Mouse (Mus musculus) layer of hippocampus, adult 9-11 months (tissue): ENCODE data around the gene Larp6.
A peak's percentile ranks its signal among the peaks of the same experiment; 100 is the strongest.

Source experiments
- DNase-seq: peaks from one replicate; pipeline ENCODE4 v3.0.0; 2022

The Larp6 gene

DNA sequence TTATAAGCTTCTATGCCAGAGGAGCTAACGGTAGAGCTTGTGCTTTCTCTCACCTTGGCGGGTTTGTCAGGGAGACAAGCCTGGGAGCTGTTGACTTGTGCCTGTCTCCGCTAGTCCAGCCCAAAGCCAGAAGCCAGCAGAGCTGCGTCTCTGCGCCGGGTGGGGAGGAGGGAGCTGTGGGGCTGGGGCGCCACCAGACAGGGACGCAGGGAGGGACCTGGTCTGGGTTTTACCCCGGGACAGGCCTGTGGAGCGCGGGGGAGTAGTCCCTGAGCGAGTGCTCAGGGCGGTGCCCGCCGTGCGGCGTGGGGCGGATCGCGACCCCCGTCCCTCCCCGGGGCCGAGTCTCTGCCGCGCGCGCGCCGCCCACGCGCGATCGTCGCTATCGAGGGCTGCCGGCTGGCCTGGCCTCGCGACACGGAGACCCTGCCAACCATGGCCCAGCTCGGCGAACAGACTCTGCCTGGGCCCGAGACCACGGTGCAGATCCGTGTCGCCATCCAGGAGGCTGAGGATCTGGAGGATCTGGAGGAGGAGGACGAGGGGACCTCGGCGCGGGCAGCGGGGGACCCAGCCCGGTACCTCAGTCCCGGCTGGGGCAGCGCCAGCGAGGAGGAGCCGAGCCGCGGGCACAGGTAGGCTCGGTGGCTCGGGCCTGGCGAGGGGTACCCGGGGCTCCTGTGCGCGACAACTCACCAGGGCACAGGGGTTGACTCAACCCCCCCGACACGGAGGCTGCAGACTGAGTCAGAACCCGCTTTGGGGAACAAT, at the start of gene Larp6:
Gene Larp6 (plus strand): TSS at position 219 of the 771 bp plus-strand sequence.
- peak; percentile 57 for DNase-seq

DNA sequence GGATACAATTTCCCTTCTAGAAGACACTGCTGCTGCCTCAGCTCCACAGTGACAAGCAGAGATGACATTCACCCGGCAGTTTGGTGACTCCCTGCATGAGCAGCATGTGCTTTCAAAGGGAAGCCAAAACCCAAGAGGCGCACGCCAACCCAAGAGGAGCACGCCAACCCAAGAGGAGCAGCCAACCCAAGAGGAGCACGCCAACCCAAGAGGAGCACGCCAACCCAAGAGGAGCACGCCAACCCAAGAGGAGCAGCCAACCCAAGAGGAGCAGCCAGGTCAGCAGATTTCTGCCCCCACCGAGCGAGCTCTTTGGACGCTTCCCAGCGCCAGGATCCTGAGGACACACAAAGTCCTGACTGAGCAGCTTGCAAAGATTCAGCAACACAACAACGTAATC, 48.4 kb upstream of the Larp6 start:
- peak; percentile 53 for DNase-seq

DNA sequence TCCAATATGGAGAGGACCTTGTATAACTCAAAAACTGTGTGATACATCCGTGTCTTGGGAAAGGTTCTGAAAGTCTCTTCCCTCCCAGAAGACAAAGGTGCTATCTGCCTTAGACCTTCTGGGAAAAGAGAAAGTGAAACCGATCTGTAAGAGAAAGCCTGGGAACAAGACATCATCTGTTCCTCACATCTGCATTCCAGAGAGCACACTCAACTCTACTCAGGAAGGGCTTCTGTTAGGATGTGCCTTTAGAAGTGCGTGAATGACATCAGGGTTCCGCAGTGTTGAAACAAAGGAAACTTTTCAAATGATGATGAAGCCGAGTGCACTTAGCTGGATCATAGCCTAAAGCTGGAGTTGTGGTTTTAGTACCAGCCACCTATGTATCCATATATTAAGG, 47.9 kb upstream of the Larp6 start:
- DNase-seq = no peak

DNA sequence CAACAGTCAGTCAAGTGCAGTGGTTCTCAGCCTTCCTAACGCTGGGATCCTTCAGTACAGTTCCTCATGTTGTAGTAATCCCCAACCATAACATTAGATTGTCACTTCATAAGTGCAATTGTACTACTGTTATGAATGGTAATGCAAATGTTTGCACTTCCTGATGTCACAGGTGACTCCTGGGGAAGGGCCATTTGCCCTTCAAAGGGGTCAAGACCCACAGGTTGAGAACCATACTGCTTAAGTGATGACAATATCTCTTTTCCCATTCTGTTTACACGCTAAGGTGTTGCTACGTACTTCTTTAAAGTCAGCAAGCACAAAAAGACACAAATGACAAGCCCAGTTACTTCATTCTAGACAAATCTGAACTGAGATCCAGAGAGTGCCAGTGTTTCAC, 47.3 kb upstream of the Larp6 start:
- no peak for DNase-seq

DNA sequence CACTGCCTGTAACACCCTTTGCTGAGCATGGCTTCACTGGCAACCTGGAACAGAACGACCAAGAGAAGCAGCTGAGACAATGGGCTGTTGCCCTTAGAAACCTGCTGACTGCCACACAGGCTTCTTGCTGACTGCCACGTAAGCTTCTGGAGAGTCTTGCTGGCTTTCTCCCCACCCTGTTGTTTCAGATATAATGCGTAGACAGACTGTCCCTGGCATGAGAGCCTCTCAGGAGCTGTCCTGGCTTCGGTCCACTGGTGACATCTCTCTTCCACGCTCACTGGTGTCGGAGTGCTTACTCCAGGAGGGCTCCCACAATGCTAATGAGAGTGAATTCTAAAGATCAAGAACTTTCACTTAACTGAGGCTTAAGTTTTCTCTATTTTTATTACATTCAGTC, 43.9 kb upstream of the Larp6 start:
- no peak for DNase-seq

DNA sequence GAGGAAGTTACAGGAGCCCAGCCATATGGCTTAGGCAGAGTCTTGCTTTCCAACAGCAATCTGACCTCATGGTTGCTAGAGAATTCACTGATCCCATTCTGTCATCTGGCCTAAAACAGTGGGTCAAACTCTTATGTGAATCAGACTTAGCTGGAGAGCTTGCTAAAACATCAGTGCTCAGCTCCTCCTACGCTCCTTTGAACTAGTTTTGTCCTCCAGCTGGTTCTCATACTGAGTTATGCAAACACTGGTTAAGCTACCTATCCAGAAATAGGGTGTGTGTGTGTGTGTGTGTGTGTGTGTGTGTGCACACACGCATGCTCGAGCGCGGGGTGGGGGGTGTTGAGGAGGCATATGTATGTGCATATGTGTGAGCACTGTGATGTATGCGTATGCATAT, 40.2 kb upstream of the Larp6 start:
- DNase-seq = no peak

DNA sequence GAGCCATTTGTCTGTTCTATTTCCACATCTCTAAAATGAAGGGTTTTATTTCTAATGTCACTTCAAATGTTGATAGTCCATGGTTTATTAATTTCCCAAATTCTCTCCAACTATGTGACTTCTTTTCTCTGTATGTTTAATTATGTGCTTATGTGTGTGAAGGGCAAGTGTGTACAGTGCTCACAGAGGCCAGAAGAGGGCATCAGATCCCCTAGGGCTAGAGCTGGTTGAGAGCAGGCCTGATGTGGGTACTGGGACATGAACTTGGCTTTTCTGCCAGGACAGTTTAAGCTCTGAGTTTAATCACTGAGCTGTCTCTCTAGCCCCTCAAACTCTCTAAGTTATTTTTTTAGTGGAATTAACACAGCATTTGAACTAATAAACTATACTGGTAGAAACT, 38.0 kb upstream of the Larp6 start:
- no peak for DNase-seq

DNA sequence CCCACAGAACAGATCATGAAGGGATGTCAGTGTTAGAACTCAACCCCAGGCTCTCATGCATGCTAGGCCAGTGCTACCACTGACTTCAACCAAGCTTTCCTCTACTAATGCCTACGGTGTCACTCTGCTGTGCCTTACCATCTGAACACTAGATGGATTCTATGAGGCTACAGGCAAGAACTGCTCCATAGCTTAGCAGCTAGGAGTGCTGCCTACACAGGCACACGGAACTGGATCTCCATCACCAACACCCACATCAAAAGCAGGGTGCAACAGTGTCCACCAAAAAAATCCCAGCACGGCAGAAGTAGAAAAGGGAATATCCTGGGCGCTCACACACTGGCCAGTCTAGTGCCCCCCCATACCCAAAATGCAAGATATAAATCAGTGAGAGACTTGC, 36.4 kb upstream of the Larp6 start:
- DNase-seq = no peak

DNA sequence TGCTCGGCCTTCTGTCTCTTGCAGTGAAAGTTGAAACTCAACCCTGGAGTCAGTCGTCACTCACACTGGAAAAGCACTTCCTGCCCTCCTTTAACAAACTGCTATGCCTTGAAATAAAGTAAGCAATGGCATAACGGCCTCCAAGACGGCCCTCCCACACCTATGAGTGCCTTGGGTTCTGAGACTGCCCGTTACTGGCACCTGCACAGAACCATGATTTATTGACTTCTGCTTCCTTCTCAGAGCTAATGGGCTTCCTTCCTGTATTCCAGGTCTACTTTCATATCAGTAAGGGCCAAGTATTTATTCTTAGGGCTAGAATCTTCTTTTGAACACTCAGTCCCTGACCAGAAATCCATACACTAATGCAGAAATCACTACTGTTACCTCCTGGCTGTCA, 33.9 kb upstream of the Larp6 start:
- DNase-seq = no peak

DNA sequence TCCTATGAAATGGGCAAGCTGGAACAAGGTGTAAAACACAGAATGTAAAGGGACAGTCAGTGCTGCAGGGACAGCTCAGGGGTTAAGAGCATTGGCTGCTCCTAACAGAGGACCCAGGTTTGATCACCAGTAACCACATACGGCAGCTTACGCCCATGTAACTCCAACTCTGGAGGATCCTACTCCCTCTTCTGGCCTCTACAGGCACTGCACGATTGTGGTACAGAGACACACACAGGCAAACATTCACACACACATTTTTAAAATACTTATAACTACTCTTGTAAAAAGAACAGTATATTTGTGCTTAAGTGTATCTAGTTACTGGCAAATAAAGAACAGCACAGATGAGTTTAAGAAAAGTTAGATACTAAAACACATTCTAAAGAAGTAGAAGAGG, 31.8 kb upstream of the Larp6 start:
- no peak for DNase-seq

DNA sequence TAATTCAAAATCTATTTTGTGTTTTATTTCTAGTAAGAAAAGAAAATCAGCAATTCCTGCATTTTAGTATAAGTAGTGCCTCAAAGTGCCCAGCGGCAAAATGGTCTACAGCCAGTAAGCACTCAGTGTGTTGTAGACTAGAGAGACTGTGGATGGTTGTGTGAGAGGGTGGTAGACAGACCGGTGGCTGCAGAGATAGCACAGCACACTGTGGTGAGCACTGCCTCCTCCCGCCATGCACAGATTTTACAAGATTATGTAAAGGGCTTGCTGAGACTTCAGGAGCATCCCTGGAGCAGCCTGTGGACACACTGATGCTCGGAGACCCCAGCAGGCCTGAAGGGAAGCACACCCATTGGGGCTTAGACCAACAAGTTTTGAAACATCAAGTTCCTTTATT, 30.0 kb upstream of the Larp6 start:
- DNase-seq = no peak

DNA sequence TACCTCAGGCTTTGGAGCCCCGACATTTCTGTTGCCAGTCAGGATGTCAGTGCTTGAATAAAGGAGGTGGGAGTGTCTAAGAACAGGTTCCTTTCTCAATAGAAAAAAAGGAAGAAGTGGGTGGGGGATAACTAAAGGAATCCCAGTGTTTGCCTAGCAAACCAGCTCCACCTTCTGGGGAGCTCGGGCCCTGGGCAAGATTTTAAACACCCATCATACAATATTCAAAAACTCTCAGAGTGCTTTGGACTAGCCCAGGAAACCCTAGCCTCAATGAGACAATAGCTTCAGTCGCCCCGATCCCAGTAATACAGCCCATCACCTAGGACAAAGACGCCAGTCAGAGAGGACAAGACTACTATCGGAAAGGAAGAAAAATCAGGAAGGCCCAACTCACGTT, 25.4 kb upstream of the Larp6 start:
- peak; percentile 44 for DNase-seq

DNA sequence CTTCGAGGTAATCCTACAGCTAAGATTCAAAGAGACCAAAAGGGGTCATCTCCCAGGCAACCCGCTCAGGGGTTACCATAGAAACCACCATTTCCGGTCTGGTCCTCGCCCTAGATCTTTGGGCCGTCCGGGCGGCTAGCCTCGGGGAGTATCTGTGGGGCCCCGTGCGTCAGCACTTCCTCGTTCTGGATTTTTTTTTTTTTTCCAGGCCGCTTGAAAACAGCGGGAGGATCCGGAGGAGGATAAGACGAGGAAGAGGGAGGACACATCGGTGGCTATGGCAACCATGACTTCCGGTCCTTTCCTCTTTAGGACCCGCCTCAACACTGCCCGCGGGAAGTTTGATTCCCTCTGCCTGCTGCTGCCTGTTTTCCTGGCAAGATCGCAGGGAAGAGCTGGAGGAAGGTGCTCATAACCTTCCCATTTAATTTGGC, 24.9 kb upstream of the Larp6 start, which contains the start of gene Lrrc49:
Gene Lrrc49 (minus strand): TSS at position 268 of the 434 bp plus-strand sequence.
- peak; percentile 90 for DNase-seq

DNA sequence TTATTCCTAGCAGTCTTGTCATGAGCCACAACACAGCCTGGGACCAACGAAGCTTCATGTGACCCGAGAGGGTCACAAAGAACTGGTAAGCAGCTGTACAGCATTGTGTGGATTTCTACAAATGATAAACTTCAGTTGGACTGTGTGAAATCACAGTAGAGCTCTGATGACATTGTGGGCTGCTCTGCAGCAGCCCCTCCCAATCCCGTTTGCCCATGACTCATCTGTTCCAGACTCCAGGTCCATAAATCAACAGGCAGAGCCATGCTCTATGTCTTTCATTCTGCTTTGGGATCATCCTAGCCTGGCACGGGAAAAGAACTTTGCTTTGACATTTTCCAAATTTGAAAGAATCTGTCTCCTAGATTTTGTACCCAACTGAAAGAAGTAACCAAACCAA, 20.2 kb upstream of the Larp6 start:
- DNase-seq = no peak

DNA sequence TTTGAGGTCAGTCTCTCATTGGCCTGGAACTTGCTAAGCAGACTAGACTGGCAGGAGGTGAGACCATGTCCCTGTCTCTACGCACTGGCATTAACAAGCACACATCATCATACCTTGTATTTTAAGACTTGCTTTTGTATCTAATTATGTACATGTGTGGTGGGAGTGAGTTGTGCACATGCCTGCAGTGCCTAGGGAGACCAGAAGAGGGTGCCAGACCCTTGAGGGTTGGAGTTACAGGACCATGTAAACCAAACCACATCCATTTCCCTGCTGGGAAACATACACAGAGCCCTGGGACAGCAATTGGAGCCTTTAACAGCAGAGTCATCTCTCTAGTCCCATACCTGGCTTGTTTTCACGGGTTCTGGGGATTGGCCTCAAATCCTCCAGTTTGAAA, 18.8 kb upstream of the Larp6 start:
- DNase-seq = no peak

DNA sequence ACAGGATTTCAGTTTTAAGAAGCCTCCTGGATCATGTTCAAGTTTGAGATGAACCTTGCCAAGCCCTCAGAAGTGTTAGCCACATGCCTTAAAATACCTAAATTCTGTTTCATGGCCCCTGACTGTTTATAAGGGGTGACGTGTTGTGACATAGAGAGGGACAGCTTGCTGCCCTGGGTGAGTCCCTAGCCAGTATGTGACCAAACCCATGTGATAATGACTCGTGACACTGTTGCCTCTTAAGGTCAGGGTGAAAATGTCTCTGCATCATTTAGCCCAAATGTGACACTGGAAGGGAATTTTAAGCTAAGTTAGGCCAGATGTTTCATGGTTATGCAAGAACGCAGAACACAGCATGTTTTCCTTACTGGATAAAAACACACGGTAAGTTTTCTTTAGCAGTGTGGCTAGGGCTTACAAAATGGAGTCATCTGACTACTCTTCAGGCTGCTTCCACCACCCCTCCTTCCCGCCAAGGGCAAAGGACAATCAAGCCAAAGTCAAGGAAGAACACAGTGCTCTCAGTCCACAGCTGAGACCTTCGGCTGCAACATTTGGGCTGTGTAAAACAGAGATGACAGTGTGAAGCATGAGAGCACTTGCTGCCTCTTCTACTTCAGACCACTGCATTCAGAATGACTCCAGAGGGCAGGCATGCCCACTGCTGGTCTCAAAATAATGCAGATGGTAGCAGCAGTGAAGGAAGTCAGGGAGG, 16.4 kb upstream of the Larp6 start:
- DNase-seq = peak; percentile 65

DNA sequence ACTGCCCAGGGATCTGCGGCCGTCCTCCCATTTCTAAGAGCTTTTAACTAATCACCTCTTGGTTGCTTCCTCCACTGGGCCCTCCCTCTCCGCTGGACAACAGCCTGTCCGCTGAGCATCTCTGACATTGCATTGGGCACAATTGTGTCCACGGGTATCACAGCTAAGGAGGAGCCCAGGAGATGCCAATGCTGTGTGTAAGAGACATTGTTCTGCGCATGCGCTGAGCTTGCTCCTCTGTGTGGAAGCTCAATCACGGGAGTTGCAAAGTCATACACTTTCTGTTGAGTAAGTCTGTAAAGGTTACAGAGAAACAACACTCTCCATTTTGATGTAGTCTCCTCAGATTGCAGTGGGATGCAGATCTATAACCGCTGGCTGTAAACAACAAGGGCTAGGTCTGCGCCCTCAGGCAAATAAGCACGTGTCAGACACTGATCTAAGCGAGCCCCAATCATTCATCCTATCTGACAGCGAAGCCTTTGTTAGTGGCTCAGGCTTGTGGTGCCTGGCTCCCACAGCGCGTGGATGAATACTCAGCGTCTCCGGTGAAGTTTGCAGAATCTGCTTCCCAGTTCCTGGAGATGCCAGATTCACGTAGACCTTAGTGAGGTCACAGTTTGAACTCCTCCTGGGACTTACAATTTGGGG, 13.1 kb upstream of the Larp6 start:
- peak; percentile 75 for DNase-seq

DNA sequence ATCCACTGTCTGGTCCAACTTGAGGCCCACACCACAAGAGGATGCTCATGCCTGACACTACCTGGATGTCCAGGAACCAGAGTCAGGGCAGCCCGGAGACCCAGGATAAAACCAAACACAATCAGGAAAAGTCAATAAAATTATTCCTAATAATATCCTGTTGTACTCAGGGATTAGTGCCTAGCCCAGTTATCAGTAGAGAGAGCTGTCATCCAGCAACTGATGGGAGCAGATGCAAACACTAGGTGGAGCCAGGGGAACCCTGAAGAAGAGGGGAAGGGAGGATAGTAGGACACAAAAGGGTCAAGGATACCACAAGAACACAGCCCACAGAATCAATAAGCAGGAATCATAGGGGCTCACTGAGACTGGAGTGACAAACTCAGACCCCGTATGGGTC, 5.2 kb upstream of the Larp6 start:
- DNase-seq = no peak

DNA sequence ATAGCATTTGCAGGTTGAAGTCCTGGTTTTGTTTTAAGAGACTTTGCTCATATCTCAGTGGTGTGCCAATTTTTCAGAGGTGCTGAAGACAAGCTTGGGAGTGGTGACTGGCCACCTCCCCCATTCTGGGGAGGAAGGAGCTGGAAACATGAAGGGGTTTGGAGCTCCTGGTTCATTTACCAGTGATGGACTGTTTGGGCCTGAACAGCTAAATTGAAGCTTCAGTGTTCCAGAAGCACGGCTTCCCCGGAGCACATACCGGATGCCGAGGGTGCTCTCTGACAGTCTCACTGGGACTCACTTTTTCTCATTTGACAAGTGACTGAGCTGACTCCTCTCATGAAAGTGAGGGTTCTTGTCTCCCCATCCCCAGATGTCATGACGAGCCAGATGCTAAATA, 4.2 kb upstream of the Larp6 start:
- no peak for DNase-seq

DNA sequence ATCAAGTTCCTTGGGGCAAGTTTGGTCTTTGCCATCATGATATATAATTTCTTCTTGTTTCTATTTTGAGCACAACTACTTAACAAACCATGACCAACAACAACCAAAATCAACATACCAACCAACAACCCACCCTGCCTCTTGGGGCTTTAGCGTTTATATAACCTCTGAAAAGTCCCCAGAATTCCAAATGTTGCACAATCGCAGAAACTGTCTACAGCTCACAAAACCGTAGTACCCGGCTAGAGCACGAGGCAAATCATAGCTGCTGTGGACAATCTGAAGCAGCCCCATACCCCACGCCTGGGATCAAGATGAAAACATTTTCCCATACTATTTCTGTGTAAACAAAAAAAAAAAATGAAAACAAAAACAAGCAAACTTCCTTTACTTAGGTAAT, 3.1 kb upstream of the Larp6 start:
- DNase-seq = no peak

DNA sequence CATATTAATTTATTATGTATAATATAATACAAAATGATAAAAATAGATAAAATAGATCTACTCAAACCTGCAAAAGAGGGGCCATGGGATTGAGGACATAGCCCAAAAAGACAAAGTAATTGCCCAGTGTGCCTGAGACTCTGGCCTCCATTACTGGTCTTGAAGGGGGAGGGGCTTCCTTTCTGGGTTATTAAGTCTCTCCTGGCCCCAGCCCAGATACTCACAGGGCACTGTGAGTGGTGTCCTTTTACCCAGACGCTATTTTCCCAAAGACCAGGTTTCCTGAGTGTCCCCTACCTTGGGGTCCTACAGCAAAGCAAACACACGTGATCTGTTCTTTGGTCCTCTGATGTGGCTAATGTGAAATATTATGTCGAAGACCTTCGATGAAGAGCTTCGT, 778 bp upstream of the Larp6 start:
- no peak for DNase-seq

DNA sequence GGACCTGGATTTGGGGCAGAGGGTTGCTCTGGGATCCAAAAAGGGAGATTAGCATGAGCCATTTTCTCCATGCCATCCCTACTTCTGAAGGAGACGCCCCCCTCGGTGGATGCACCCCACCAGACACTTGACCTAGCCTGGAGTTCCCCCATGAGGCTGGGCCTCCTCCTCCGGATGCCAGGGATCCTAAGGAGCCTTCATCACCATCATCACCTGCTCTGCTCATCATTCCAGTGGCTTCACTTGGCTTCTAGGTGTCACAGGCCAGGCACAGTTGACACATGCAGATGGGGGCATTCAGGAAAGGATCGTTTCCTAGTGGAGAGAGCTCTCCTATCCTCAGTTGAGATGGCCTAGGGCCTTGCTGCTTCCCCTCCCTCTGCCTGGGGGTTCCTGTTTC, 827 bp downstream of the Larp6 start:
- DNase-seq = no peak

DNA sequence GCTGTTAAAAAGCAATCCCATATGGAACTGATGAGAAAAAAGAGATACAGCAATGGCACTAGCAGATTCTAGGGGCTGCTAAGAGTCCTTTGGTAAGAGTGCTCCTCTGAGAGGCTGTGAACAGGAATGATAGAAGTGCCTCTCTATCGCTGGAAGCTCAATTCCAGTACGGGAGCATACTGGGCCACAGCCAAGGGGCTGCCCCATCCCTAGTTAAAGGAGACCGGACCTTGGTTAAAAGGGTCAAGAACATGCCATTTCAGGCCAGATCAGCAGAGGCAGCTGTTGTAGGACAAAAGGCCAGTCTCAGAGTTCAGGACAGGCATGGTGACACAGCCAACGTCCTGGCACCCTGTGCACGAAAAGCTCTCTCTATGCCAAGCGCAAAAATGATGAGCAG, 1.4 kb downstream of the Larp6 start:
- DNase-seq = peak; percentile 73

DNA sequence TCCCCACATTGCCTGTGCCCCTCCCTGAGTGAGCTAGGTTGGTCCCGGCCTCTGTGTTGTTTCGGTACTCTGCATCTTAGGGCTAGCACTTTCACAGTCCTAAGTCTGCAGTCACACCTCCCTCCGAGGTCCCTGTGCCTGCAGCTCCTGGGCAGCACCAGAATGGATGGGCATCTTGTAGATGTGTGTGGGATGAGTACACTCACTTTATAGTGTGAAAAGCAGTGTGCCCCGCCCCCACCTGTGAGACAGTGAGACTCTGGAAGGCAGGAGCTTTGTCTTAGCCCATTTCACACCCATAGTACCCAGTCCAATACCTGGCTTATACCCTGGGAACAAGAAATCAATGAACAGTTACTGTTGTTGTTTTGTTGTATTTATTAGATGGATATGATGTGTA, 2.5 kb downstream of the Larp6 start:
- no peak for DNase-seq
